Mouse (Mus musculus) embryonic facial prominence, embryonic 14.5 days (tissue): ENCODE measurements at regions not wholly inside any gene's neighbourhood (a gene's known extent, or its start where the extent isn't known, plus 50 kb on each side); places are given as distances from the start of the nearest gene placed in this dataset.

Experiments
- ATAC-seq: fragments of 200-750 bp; cut with Nextera tagmentation; 2 replicates; pipeline ENCODE4 v1.8.0; 2017; ENCODE audit warnings: low read depth, moderate number of reproducible peaks, moderate TSS enrichment
- DNase-seq: peaks from one replicate; pipeline ENCODE4 v3.0.0-alpha.2; 2015; ENCODE audit warnings: low spot score
- H3K27ac ChIP-seq: fragments of 300-500 bp; sonication (generic); replicated peaks from 2 replicates; pipeline ENCODE4 v1.5.1; 2014; ENCODE audit warnings: low read depth, mild to moderate bottlenecking, low read length, moderate library complexity
- H3K27me3 ChIP-seq: fragments of 300-500 bp; sonication (generic); replicated peaks from 2 replicates; pipeline ENCODE4 v1.6.1; 2014; ENCODE audit warnings: low read length; ENCODE audit not compliant: control insufficient read depth, insufficient read depth
- H3K36me3 ChIP-seq: fragments of 300-500 bp; sonication (generic); 2 replicates; pipeline ENCODE4 v1.6.1; 2014; ENCODE audit warnings: low read length, mixed read lengths; ENCODE audit not compliant: control insufficient read depth, insufficient read depth
- H3K4me1 ChIP-seq: fragments of 300-500 bp; sonication (generic); 2 replicates; pipeline ENCODE4 v1.6.1; 2014; ENCODE audit warnings: antibody characterized with exemption, low read length; ENCODE audit not compliant: control insufficient read depth, insufficient read depth
- H3K4me2 ChIP-seq: fragments of 300-500 bp; sonication (generic); 2 replicates; pipeline ENCODE4 v1.6.1; 2014; ENCODE audit warnings: low read depth, mild to moderate bottlenecking, low read length, moderate library complexity, mixed read lengths
- H3K4me3 ChIP-seq: fragments of 300-500 bp; sonication (generic); 2 replicates; pipeline ENCODE4 v1.5.1; 2014; ENCODE audit warnings: low read depth, mild to moderate bottlenecking, low read length
- H3K9ac ChIP-seq: fragments of 300-500 bp; sonication (generic); 2 replicates; pipeline ENCODE4 v1.6.1; 2014; ENCODE audit warnings: low read depth, mild to moderate bottlenecking, low read length, moderate library complexity, mixed read lengths
- H3K9me3 ChIP-seq: fragments of 300-500 bp; sonication (generic); 2 replicates; pipeline ENCODE4 v1.6.1; 2016; ENCODE audit warnings: low read length; ENCODE audit not compliant: control insufficient read depth
- WGBS: fragments of 180-500 bp; shearing (Covaris S2); extraction: QIAGEN DNeasy Blood & Tissue Kit; methylation state at CpG from one replicate; pipeline ENCODE4 v1.1.7; 2014; 5-methylcytosine and 5-hydroxymethylcytosine counted together

- WGBS = 29% methylated on average over 1 of the region's 1 CpGs
- no peaks in the 10 kb centered on the region for H3K4me1 ChIP-seq
- H3K27ac ChIP-seq = no peak overlapping the region
- DNase-seq (peak; percentile 34), ATAC-seq (no peak)
- H3K9me3 ChIP-seq = no peaks in the 10 kb centered on the region
- H3K9ac ChIP-seq = no peak overlapping the region
- no peak overlapping the region for H3K4me2 ChIP-seq
- no peaks in the 10 kb centered on the region for H3K27me3 ChIP-seq
- no peaks in the 10 kb centered on the region for H3K36me3 ChIP-seq
- H3K4me3 ChIP-seq = no peak overlapping the region
Measured at GRCm38 (mm10) chr3:66806176-66806575, 175.0 kb upstream of the Rsrc1 start.

- ATAC-seq = no peak
- H3K27me3 ChIP-seq = no peaks in the 10 kb centered on the region
- H3K9ac ChIP-seq = no peak overlapping the region
- peaks cover 4% of the 10 kb centered on the region; the same call in 1 of the 2 replicates for H3K4me1 ChIP-seq
- no peak overlapping the region for H3K4me3 ChIP-seq
- 41% methylated on average over 5 of the region's 5 CpGs for WGBS
- H3K4me2 ChIP-seq = no peak overlapping the region
- H3K36me3 ChIP-seq = no peaks in the 10 kb centered on the region
- DNase-seq = peak; percentile 53
- no peak overlapping the region for H3K27ac ChIP-seq
- no peaks in the 10 kb centered on the region for H3K9me3 ChIP-seq
Measured at GRCm38 (mm10) chr3:66812686-66813445, 168.3 kb upstream of the Rsrc1 start.

GRCm38 (mm10) chr3:66825761-66826160, 155.4 kb upstream of the Rsrc1 start:
- Histone ChIP-seq H3K9me3 (no peaks in the 10 kb centered on the region), H3K27ac (no peak overlapping the region), H3K4me3 (no peak overlapping the region), H3K4me2 (no peak overlapping the region), H3K36me3 (no peaks in the 10 kb centered on the region), H3K27me3 (no peaks in the 10 kb centered on the region), H3K4me1 (no peaks in the 10 kb centered on the region), H3K9ac (no peak overlapping the region)
- no peak for ATAC-seq
- 84% methylated on average over 3 of the region's 3 CpGs for WGBS
- no peak for DNase-seq
